Mouse (Mus musculus): ENCODE results near the gene Nectin2.
"Not testable (repeated sequence)": the region's sequence is repeated elsewhere in the genome, so short reads cannot be mapped to it uniquely, and the experiment has no call there.

Gene Nectin2

GRCm38 (mm10) chr7:19750217-19751069 lies at the start of gene Nectin2:
Gene Nectin2, minus strand, starts transcription at chr7:19750483.
- peak; percentile 89 for DNase-seq

GRCm38 (mm10) chr7:19796697-19797588 lies 46.7 kb upstream of the Nectin2 start, which contains the start of gene Cblc:
Gene Cblc, minus strand, starts transcription at chr7:19796809.
- DNase-seq = peak; percentile 90

GRCm38 (mm10) chr7:19796254-19796653 lies 46.0 kb upstream of the Nectin2 start:
- peak; percentile 44 for DNase-seq

DNA sequence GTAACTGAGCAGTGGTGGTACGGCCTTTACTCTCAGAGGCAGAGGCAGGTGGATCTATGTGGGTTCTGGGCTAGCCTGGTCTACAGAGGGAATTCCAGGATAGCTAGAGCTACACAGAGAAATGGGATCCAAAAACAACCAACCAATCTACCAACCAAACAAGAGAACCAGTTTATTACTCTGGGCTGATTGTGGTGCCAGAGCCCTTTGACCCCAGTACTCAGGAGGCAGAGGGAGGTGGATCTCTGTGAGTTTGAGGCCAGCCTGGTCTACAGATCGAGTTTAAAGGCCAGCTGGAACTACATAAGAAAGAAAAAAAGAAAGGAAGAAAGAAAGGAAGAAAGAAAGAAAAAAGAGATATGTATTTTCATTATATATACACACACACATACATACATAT lies 45.0 kb upstream of the Nectin2 start:
- DNase-seq = no peak

DNA sequence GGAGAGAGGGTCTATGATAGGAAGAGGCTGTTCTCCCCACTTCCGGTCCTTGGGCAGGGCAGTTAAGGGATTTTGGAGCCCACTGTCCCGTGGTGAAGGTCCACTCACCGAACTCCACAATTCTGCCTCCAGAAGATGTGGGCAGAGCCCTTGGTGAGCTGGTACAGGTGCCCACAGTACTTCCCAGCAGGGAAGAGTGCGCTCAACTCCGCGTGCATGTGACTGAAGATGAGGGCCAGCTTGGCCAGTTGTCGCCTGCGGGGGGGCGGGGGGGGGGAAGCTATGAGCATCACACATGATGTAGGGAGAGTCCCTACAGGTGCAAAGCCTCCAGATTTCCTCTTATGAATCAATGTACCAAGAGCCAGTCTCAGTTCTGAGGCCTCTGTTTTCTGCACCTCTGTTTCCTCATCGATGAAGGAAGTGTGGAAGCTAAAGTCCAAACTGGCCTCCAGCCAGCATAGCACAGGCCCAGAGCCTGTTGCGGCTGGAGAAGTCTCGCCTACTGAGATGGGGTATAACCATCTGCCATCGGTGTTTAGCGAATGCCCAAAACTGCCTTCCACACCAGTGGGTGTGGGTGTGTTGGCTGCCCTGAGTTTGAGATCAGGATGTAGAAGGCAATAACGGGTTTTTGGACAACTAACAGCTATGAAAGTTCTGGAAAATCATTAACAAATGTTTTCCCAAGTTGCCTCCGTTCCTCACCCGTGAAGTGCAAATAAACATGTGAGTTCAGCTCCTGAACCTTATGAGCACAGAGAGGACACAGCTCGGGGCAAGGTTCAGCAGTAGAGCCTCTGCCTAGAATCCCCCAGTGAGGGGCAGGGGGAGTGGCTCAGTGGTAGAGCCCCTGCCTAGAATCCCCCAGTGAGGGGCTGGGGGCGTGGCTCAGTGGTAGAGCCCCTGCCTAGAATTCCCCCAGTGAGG lies 42.7 kb upstream of the Nectin2 start:
- DNase-seq = no peak

- DNase-seq = not testable (repeated sequence)
These were observed 41.2 kb upstream of the Nectin2 start for GRCm38 (mm10) chr7:19791504-19791903.

GRCm38 (mm10) chr7:19789904-19790347 lies 39.6 kb upstream of the Nectin2 start:
- DNase-seq = peak; percentile 93

DNA sequence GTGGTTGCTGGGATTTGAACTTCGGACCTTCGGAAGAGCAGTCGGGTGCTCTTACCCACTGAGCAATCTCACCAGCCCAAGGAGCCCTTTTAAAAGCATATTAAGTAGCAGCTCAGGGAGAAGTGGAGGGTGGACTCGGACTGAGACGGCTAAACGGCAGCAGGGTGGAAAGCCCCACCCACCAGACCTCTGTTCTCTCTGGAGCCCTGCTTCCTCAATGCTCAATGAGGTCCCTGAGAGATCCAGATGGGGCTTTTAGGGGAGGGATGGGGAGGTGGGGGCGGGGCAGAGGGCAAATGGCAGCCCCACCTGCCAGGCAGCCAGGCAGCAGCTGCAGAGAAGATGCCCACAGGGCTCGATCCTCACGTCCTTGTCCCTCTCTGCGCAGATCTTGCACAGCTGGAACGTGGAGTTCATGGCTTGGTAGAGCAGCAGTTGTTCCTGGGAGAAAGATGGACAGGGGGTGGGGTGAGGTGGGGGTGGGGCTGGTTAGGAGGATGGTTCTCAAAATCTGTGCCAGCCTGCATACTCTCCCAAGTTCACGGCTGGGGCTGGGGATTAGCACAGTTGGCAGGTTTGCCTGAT lies 35.7 kb upstream of the Nectin2 start:
- DNase-seq = no peak

DNA sequence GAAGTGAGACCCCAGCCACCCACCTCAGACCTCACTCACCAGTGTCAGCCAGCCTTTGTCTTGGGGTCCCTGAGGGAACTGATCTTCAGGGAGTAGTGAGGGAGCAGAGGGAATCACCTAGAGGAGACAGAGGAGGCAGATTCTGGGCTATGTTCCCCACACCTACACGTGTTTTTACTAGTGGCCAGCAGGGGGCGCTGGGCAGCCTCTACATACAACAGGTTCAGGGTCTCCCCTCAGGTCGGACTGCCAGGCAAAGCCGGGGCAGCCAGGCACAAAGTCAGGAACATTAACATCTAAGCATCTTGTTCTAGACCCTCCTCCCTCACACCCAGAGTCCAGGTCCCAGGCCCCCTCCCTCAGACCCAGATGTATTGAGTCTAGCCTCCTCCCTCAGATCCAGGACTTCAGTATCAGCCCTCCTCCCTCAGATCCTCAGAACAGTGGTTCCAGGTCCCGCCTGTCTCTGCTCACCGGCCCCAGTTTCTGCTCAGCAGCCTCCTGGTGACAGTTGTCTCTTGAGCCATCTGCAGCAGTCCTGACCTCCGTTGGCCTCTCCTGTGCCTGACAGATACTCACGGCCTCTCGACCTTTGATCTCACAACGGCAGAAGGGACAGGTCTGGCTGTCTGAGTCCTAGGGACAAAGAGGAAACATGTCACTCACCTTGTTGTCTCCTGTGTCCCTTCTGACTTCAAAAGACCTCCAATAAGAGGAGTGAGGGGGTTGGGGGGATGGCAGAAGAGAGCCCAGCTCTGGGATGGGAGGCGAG lies 34.7 kb upstream of the Nectin2 start:
- DNase-seq = no peak

- peak; percentile 44 for DNase-seq
These were observed 33.3 kb upstream of the Nectin2 start for GRCm38 (mm10) chr7:19783630-19784029.

DNA sequence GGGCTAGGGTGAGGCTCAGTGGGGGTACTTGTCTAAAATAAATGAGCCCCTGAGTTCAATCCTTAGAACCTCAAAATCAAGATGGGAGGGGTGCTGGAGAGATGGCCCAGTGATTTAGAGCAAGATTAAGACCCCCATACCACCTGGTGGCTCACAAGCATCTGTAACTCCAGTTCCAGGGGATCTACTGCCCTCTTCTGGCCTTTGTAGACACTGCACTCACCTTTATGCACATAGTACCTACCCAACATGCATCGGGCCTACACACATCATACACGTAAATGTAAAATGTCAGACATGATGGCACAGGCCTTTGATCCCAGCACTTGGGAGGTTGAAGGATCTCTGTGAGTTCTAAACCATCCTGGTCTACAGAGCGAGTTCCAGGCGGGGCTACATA lies 32.4 kb upstream of the Nectin2 start:
- DNase-seq = peak; percentile 43

GRCm38 (mm10) chr7:19781741-19782140 lies 31.5 kb upstream of the Nectin2 start:
- no peak for DNase-seq

DNA sequence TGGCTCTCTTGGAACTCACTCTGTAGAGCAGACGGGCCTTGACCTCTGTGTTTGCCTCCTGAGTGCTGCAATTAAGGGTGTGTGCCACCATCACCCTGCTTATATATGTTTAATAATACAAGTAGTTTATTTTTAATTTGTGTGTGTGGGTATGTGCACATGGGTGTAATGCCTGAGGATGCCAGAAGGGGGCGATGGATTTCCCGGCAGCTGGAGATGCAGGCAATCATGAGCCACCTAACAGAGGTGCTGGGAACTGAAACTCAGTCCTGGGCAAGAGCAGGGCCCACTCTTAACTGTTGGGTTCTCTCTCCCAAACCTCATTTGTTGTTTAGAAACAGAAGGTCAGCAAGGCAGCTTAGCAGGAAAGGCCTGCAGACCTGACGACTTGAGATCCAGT lies 29.6 kb upstream of the Nectin2 start:
- DNase-seq = no peak

DNA sequence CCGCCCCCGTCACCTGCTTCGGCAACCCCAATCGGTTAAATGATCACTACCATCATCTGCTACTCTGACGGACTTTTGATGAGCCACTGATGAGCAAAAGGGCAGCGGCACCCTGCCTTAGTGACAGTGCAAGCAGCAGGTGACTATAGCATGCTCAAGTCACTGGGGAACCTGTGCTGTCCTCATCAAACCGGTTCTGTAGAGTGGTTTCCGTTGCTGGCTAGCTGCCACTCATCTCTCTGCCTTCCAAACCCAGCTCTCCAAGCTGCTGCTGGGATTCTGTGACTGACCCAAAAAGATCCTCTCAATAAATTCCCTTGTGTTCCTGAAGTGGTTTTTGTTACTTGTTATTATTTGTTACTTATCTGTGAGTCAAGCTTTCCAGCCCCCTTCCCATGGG lies 28.4 kb upstream of the Nectin2 start:
- no peak for DNase-seq

- no peak for DNase-seq
These were observed 26.9 kb upstream of the Nectin2 start for GRCm38 (mm10) chr7:19777049-19777723.

DNA sequence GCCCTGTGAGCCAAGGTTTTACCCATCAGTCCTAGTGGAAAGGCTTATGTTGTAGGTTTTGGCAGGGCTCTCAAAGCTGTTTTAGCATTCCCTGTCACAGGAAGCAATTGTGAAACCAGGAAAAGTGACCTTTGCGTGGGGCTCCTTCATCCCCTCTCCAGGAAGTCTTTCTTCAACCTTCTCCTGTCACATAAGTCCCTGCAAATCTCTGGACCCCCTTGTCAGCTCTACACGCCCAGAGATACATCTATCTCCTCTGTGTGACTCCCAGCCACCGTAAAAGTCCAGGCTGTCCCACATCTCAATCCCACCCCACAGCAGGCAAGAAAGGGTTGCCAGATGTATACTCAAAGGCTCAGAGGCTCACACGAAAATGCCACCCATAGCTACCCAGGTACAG lies 21.4 kb upstream of the Nectin2 start:
- no peak for DNase-seq

GRCm38 (mm10) chr7:19770984-19771391 lies 20.7 kb upstream of the Nectin2 start, which contains the start of gene Bcam:
Gene Bcam, minus strand, starts transcription at chr7:19771016.
- no peak for DNase-seq

DNA sequence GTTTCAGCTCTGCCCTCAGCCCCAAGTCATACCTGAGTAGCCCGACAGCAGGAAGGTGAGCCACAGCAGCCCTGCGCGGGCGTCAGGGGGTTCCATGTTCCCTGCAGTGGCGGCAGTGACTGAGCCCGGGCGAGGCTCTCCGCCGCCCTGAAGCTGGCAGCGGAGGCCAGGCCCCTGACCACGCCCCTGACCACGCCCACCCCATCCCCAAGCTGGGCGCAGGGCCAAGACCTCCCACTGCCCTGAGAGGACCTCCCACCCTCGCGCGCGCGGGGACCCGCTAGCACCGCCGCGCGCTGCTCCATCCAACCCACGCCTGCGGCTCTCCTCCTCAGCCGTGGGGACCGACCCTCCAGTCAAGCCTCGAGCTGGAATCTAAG lies 20.1 kb upstream of the Nectin2 start:
- peak; percentile 94 for DNase-seq

DNA sequence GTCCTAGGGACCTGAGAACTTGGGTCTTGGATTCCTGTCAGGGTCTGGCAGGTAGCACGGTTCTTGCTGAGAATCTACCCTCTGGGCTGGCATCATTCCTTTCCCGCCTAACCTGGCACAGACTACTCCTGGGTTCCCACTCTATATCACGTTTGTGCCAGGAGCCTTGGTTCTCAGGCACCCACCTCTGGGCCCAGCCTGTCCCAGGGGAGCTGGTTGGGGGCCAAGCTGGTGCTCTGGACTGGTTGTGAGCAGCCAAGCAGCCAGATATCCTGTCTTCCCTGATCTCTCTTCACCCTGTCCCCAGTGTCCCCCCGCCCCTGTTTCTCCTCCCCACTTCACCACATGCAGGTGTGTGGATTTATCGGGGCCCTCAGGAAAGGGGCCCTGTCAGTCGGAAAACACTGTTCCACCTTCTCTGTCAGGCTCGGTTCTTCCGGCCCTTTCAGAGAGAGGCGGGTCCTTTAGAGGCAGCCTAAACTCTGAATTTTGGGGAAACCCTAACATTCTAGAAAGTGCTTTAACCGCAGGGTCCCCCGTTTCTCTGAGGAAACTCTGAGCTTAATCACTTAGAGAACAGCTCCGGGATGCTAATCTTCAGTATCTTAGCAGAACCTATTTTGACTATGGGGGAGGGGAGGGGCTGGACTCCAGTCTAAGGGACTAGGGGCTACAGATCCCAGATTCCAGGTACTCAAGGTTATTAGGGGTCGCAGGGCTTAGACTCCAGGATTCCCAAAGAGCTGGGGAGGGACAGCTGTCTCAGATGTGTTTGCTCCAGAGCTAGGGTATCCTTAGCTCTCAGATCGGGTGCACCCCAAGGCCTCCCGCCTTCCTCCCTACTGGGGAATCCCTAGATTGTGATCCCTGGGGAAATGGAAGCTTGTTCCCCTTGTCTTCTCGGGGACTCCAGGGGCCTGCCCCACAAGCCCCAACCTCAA lies 19.4 kb upstream of the Nectin2 start:
- DNase-seq = no peak

Data from kidney, adult 18-20 months (tissue).